Mouse (Mus musculus): ENCODE results near the gene Lrrc20.

DNA sequence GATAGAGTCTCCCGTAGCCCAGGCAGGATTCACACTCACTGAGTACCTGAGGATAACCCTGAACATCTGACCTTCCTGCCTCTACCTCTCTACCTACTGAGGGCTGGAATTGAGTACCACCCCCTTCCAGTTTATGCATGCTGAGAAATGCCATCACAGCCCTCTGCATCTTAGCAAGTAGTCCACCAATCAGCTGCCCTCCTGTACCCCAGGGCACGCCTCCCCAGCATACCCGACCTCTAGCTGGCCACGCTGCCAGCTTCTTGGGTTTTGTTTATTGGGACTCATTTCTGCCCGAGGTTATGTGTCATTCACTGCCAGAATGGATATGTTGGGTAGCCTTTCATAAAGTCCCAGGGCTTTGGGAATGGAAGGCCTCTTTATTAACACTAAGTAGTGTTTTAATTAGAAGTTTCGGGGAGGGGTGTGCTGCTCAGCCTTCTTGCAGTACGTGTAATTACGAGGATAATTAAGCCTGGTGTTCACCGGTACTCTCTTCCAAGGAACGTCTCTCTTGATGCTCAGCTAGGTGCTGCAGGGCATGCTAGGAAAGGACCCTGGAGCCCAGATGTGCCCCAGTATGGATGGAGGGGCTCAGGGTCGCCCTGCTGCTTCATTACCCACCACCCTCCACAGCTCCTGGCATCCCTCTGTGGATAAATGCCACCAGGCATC lies 36.8 kb downstream of the Lrrc20 start:
- TF ChIP-seq POLR2A (IDR thresholded peaks at IDR 0.05; ENCODE audit: control insufficient read depth, extremely low read depth, insufficient read depth, low read length, poor library complexity) (no peak), CTCF (IDR thresholded peaks at IDR 0.05; ENCODE audit: borderline replicate concordance, control insufficient read depth, extremely low read depth, insufficient read depth, low read length, poor library complexity) (no peak)
